Mouse (Mus musculus): ENCODE results near the gene Slc7a11.

- TF ChIP-seq CTCF (IDR thresholded peaks at IDR 0.05; ENCODE audit: low read depth, low read length) = no peak
- TF ChIP-seq POLR2A (IDR thresholded peaks at IDR 0.05; ENCODE audit: borderline replicate concordance, low read depth, low read length) = no peak
These were observed 3.0 kb downstream of the Slc7a11 start for GRCm38 (mm10) chr3:50440409-50440808.

Measured in bone marrow macrophage, adult 2 months (primary cell).